Mouse (Mus musculus) hindbrain, embryonic 14.5 days (tissue): ENCODE results near the gene Dagla. TPM values are rescaled to one million over a fixed set of nuclear protein-coding genes. Genes with fewer than 3 reads are reported as not detected.

Experiments used
- ATAC-seq: fragments of 200-750 bp; cut with Nextera tagmentation; 2 replicates; pipeline ENCODE4 v1.8.0; 2017; ENCODE audit warnings: moderate number of reproducible peaks, mild to moderate bottlenecking, moderate TSS enrichment, moderate library complexity; ENCODE audit not compliant: low FRiP score
- DNase-seq: peaks from one replicate; pipeline ENCODE4 v3.0.0-alpha.2; 2015; ENCODE audit warnings: low spot score
- H3K27ac ChIP-seq: fragments of 300-500 bp; sonication (generic); 2 replicates; pipeline ENCODE4 v1.5.1; 2014; ENCODE audit warnings: mild to moderate bottlenecking, moderate library complexity
- H3K27me3 ChIP-seq: fragments of 300-500 bp; sonication (generic); 2 replicates; pipeline ENCODE4 v1.6.1; 2014; ENCODE audit warnings: mild to moderate bottlenecking, low read length, mixed read lengths; ENCODE audit not compliant: control insufficient read depth, insufficient read depth
- H3K36me3 ChIP-seq: fragments of 300-500 bp; sonication (generic); replicated peaks from 2 replicates; pipeline ENCODE4 v1.6.1; 2014; ENCODE audit not compliant: control insufficient read depth, insufficient read depth
- H3K4me1 ChIP-seq: fragments of 300-500 bp; sonication (generic); replicated peaks from 2 replicates; pipeline ENCODE4 v1.6.1; 2014; ENCODE audit warnings: antibody characterized with exemption, low read length, mixed read lengths; ENCODE audit not compliant: control insufficient read depth, insufficient read depth
- H3K4me2 ChIP-seq: fragments of 300-500 bp; sonication (generic); replicated peaks from 2 replicates; pipeline ENCODE4 v1.6.1; 2014; ENCODE audit warnings: mild to moderate bottlenecking, moderate library complexity
- H3K4me3 ChIP-seq: fragments of 300-500 bp; sonication (generic); replicated peaks from 2 replicates; pipeline ENCODE4 v1.5.1; 2014; ENCODE audit warnings: mild to moderate bottlenecking, low read length
- H3K9ac ChIP-seq: fragments of 300-500 bp; sonication (generic); 2 replicates; pipeline ENCODE4 v1.6.1; 2014
- H3K9me3 ChIP-seq: fragments of 300-500 bp; sonication (generic); 2 replicates; pipeline ENCODE4 v1.6.1; 2016; ENCODE audit warnings: low read length; ENCODE audit not compliant: control insufficient read depth
- WGBS: fragments of 180-500 bp; shearing (Covaris S2); extraction: QIAGEN DNeasy Blood & Tissue Kit; methylation state at CpG from one replicate; pipeline ENCODE4 v1.1.7; 2014; 5-methylcytosine and 5-hydroxymethylcytosine counted together
- polyA plus RNA-seq: library from polyadenylated mRNA; unstranded; fragments of >200 nt; fragmentation: Nextera tagmentation; extraction: Ambion mirVana; gene quantifications from 2 replicates; pipeline ENCODE4 v1.2.1, GENCODE M21; 2014

Gene Dagla
- 9.9 and 10.2 TPM in 2 replicates for polyA plus RNA-seq

- Histone ChIP-seq H3K27ac (no peak within 1 kb of the TSS), H3K9me3 (no peaks in the 10 kb centered on the region), H3K27me3 (no peaks in the 10 kb centered on the region), H3K36me3 (no peaks in the 10 kb centered on the region), H3K9ac (peak within 1 kb of the TSS; percentile 91), H3K4me1 (peaks cover 22% of the 10 kb centered on the region), H3K4me2 (peak within 1 kb of the TSS; percentile 88), H3K4me3 (peak within 1 kb of the TSS; percentile 89)
- DNase-seq (peak; percentile 87), ATAC-seq (peak; percentile 81)
- WGBS = 10% methylated on average over 44 of the region's 56 CpGs
Observed at GRCm38 (mm10) chr19:10304810-10305544, at the start of gene Dagla. TSS of gene Dagla (minus strand) at chr19:10304877.

- WGBS = 88% methylated on average over 7 of the region's 7 CpGs
- no peak overlapping the region for H3K4me2 ChIP-seq
- no peak for ATAC-seq
- H3K27ac ChIP-seq = no peak overlapping the region
- peaks cover 8% of the 10 kb centered on the region; the same call in 1 of the 2 replicates for H3K4me1 ChIP-seq
- H3K36me3 ChIP-seq = no peaks in the 10 kb centered on the region
- no peaks in the 10 kb centered on the region for H3K27me3 ChIP-seq
- H3K4me3 ChIP-seq = no peak overlapping the region
- H3K9ac ChIP-seq = no peak overlapping the region
- no peaks in the 10 kb centered on the region for H3K9me3 ChIP-seq
- DNase-seq = no peak
Observed at GRCm38 (mm10) chr19:10352218-10352617, 47.5 kb upstream of the Dagla start.

GRCm38 (mm10) chr19:10347628-10348273, 43.1 kb upstream of the Dagla start:
- DNase-seq (no peak), ATAC-seq (no peak)
- Histone ChIP-seq H3K4me2 (no peak overlapping the region), H3K36me3 (no peaks in the 10 kb centered on the region), H3K4me1 (peaks cover 2% of the 10 kb centered on the region; the same call in 1 of the 2 replicates), H3K27ac (no peak overlapping the region), H3K9ac (no peak overlapping the region), H3K27me3 (no peaks in the 10 kb centered on the region), H3K9me3 (no peaks in the 10 kb centered on the region), H3K4me3 (no peak overlapping the region)
- WGBS = 47% methylated on average over 5 of the region's 5 CpGs

- Histone ChIP-seq H3K36me3 (no peaks in the 10 kb centered on the region), H3K27ac (no peak overlapping the region), H3K4me2 (no peak overlapping the region), H3K27me3 (no peaks in the 10 kb centered on the region), H3K9me3 (no peaks in the 10 kb centered on the region), H3K4me3 (no peak overlapping the region), H3K9ac (no peak overlapping the region), H3K4me1 (peaks cover 15% of the 10 kb centered on the region)
- no peak for ATAC-seq
- no peak for DNase-seq
- WGBS = 51% methylated on average over 12 of the region's 12 CpGs
Observed at GRCm38 (mm10) chr19:10345696-10346095, 41.0 kb upstream of the Dagla start.

GRCm38 (mm10) chr19:10343866-10344265, 39.2 kb upstream of the Dagla start:
- Histone ChIP-seq H3K27ac (no peak overlapping the region), H3K4me1 (peaks cover 15% of the 10 kb centered on the region), H3K4me2 (no peak overlapping the region), H3K9me3 (no peaks in the 10 kb centered on the region), H3K4me3 (no peak overlapping the region), H3K27me3 (0 out of 2 replicates have a peak, but pooled peaks cover 6% of the 10 kb centered on the region), H3K9ac (no peak overlapping the region), H3K36me3 (no peaks in the 10 kb centered on the region)
- WGBS = 77% methylated on average over 10 of the region's 10 CpGs
- DNase-seq (no peak), ATAC-seq (no peak)

GRCm38 (mm10) chr19:10341817-10342439, 37.3 kb upstream of the Dagla start:
- H3K9ac ChIP-seq = no peak overlapping the region
- DNase-seq (peak; percentile 77), ATAC-seq (peak; percentile 49; the same call in 1 of the 2 replicates)
- no peak overlapping the region for H3K4me3 ChIP-seq
- 30% methylated on average over 12 of the region's 12 CpGs for WGBS
- H3K27ac ChIP-seq = peak overlapping the region; percentile 47
- H3K4me2 ChIP-seq = no peak overlapping the region
- H3K36me3 ChIP-seq = no peaks in the 10 kb centered on the region
- 0 out of 2 replicates have a peak, but pooled peaks cover 6% of the 10 kb centered on the region for H3K27me3 ChIP-seq
- peaks cover 15% of the 10 kb centered on the region for H3K4me1 ChIP-seq
- H3K9me3 ChIP-seq = no peaks in the 10 kb centered on the region

GRCm38 (mm10) chr19:10341152-10341551, 36.5 kb upstream of the Dagla start:
- Histone ChIP-seq H3K4me2 (no peak overlapping the region), H3K4me1 (peaks cover 15% of the 10 kb centered on the region), H3K36me3 (no peaks in the 10 kb centered on the region), H3K9me3 (no peaks in the 10 kb centered on the region), H3K27ac (no peak overlapping the region), H3K9ac (no peak overlapping the region), H3K4me3 (no peak overlapping the region), H3K27me3 (0 out of 2 replicates have a peak, but pooled peaks cover 6% of the 10 kb centered on the region)
- DNase-seq (peak; percentile 79), ATAC-seq (no peak)
- 19% methylated on average over 11 of the region's 11 CpGs for WGBS

- no peak overlapping the region for H3K27ac ChIP-seq
- H3K9me3 ChIP-seq = no peaks in the 10 kb centered on the region
- DNase-seq (no peak), ATAC-seq (no peak)
- WGBS = 47% methylated on average over 5 of the region's 5 CpGs
- H3K36me3 ChIP-seq = no peaks in the 10 kb centered on the region
- 0 out of 2 replicates have a peak, but pooled peaks cover 6% of the 10 kb centered on the region for H3K27me3 ChIP-seq
- no peak overlapping the region for H3K4me3 ChIP-seq
- no peak overlapping the region for H3K9ac ChIP-seq
- no peak overlapping the region for H3K4me2 ChIP-seq
- H3K4me1 ChIP-seq = peaks cover 15% of the 10 kb centered on the region
Observed at GRCm38 (mm10) chr19:10340661-10341060, 36.0 kb upstream of the Dagla start.

- no peak overlapping the region for H3K4me3 ChIP-seq
- no peaks in the 10 kb centered on the region for H3K9me3 ChIP-seq
- H3K9ac ChIP-seq = peak overlapping the region; percentile 16; the same call in 1 of the 2 replicates
- peaks cover 15% of the 10 kb centered on the region for H3K4me1 ChIP-seq
- WGBS = 6% methylated on average over 5 of the region's 5 CpGs
- ATAC-seq (no peak), DNase-seq (no peak)
- no peak overlapping the region for H3K27ac ChIP-seq
- no peak overlapping the region for H3K4me2 ChIP-seq
- H3K36me3 ChIP-seq = no peaks in the 10 kb centered on the region
- 0 out of 2 replicates have a peak, but pooled peaks cover 6% of the 10 kb centered on the region for H3K27me3 ChIP-seq
Observed at GRCm38 (mm10) chr19:10339271-10339670, 34.6 kb upstream of the Dagla start.
